Mouse (Mus musculus) CD8-positive naive resting alpha-beta T cell, adult 2 months (primary cell): ENCODE data around the gene Sugp1.
A peak's percentile ranks its signal among the peaks of the same experiment; 100 is the strongest.
"Not testable (repeated sequence)": the region's sequence is repeated elsewhere in the genome, so short reads cannot be mapped to it uniquely, and the experiment has no call there.

Source experiments
- DNase-seq, 2 experiments: peaks; one replicate each; pipeline ENCODE4 v3.0.0; 2022; ENCODE audit warnings: low read depth in 2 of 2, low spot score in 2 of 2

Sugp1 gene

DNA sequence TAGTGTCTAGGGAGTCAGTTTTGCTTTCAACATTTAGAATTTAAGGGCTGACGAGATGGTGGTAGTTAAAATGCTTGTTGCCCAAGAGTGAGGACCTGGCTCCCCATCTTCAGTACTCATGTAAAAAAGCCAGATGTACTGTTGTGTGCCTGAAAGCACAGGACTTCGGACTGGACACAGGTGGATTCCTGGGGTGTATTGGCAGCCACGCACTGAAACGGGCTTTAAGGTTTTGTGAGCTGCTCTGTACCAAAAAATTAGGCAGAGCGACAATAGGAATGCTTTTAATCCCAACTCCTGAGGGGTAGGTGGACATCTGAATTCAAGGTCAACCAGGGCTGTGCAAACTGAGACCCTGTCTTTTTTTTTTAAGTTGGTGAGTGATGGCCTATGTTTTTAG is 1.4 kb downstream of the Sugp1 start:
- DNase-seq: no peak

DNA sequence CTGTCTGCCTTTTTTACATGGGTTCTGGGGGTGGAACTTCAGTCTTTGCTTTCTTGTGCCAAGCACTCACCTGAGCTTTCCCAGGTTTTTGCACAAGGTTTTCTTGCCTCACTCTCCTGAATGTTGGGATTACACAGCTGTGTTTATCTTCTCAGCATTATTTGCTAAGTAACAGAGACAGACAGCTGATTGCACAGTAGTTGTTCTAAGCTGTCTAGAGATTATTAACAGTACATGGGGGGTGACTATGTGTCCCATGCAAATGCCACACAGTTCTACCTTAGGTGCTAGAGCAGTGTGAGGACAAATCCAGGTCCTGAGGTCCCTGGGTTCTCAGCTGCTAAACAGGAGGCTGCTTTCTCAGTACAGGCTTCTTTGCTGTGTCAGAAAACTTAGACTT is 7.0 kb downstream of the Sugp1 start:
- no peak for DNase-seq

DNA sequence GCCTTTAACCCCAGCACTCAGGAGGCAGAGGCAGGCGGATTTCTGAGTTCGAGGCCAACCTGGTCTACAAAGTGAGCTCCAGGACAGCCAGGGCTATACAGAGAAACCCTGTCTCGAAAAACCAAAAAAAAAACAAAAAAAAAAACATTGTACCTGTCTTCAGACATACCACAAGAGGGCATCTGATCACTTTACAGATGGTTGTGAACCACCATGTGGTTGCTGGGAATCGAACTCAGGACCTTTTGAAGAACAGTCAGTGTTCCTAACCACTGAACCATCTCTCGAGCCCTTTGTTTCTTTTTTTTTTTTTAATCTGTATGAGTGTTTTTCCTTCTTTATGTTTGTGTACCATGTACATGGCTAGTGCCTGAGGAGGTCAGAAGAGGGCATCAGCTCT is 7.8 kb downstream of the Sugp1 start:
- not testable (repeated sequence) for DNase-seq

DNA sequence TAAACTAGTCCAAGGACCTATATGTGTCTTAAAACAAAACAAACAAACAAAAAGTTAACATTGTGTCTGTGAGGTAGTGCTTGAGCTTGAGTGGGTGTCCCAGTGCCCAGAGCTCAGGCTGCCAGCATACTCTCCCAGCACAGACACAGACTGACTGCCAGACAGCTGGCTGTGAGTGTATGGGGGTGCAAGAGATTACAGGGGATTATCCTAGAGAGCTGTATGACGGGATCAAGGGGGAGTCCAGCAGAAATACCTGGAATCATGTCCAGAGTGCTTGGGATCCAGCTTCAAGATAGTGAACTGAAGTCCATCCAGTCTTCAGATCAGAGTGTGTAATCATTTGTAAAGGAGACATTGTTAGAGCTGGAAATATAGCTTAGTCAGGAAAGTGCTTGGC is 15.1 kb downstream of the Sugp1 start:
- no peak for DNase-seq

DNA sequence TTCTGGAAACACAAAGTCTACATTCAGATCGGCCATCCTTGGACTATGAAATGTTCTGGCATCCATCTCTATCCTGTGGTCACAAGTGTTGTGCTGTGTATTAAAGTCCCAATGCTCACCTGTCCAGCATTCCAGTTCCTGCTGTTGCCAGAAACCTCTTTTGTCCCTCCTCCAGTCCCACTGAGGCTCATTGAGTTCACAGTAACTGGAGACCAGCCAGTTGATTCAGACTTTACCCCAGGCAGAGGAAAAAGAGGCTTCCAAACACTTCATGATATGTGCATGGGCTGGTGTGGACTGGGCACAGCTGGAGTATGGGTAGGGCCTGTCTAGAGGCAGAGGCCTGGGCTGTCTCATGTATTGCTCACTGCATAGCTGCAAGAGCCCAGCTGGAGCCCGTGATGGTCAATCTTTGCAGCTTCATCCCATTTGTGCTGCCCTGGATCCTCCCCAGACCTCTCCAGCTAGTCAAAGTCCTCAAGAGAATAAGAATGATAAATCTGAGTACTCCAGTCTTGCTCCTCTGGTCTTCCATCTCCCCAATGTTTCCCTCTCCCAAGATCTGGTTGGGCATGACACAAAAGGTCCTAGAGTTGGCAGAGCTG is 29.3 kb downstream of the Sugp1 start:
- DNase-seq: no peak

DNA sequence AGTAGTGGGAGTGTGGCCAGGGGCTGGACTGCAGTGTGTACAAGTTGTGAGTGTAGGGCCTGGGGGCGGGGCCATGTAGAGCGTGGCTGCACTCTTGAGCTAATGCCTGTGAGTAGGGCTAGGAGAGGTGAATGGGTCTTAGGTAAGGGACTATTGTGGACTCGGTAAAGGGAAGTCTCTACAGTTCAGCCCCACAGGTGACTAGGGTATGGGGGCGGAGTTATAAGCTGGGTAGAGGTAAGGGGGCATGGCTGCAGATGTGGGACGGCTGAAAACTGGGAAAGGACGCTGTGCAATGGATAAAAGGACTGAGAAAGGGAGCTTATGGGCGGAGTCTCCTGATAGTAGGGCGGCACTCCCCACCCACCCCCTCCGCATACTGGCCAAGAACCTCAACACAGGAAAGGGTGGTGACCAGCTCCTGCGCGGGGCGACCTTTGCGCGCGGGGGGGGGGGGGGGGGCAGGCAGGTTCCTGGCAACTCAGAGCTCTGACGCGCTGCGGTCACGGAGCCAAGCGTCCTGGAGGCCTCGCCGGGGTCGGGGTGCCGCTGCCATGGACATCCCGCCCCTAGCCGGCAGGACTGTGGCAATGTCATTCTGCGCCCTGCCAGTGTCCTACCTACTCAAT is 29.9 kb downstream of the Sugp1 start, which contains the start of gene Tm6sf2:
Tm6sf2 (plus strand) TSS at position 484 of the 629 bp plus-strand sequence.
- DNase-seq: no peak

DNA sequence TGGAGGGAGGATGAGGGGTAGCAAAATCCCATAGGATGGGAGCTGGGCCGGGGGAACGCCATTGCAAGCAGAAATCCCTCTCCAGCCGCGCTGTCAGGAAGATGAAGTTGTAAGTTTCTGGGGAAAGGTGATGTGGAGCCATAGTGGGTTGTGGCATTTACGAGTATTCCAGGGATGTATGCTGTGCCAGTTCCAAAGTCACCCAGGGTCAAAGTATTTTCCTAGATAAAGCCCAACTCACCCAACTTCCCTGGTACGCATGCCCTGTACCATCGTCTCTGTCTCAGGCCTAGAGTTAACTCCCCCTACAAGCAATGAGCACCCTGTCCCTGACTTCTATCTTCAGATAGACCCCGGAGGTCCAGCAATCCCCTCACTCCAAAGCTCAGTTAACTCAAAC is 30.5 kb downstream of the Sugp1 start:
- no peak for DNase-seq

DNA sequence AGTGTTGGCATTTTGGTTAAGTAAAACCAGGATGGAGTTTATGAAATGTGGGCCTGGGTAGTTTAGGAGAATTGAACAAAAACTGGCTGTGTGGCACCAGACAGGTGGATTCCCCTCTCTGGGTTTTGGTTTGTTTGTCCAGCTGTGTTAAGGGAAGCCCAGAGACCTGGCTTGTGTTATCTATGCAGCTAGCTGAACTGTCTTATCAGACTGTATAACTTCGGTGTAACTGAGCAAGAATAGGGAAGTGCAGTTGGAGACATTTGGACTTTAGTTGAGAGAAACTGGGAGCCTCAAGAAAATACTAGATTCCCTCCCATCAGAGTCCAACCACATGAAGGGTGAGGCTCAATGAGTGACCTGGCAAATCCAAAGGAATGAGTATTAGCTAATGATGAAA is 31.1 kb downstream of the Sugp1 start:
- no peak for DNase-seq

DNA sequence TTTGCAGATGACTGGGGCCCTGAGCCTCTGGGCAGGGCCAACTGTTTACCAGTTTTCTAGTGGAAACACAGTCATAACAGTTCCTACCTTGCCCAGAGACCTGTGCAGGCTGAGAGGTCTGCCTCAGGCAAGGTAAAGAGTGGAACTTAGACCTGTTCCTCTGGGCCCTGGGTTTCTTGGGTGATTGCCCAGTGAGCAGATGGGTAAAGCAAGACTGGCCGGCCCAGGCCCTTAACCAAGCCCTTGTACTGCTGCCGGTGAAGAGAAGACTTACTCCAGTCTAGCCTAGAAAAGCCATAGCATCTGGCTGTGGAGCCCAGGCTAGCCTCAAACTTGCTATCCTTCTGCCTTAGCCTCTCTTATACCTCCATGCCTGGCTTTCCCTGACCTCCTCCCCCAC is 39.4 kb downstream of the Sugp1 start:
- DNase-seq: no peak

DNA sequence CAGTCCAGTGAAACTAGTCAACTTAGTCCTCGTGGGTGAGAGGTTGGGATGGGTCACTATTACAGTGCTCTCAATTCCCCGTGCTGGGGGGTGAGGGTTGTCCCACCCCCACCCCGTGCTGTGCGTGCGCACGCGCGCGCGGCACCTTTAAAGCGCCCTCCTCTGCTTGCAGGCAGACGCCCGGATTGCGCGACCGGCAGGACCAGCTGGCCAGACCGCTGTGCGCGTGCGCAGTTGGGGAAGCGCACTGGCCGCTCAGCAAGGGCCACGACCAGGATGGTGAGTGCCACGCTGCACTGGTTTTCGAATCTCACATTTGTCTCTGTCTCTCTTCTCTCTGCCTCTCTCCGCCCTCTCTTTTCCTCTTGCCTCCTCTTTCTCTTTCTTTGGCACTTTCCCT is 40.7 kb downstream of the Sugp1 start, which contains the start of gene Hapln4:
Hapln4 (plus strand) TSS at position 173 of the 400 bp plus-strand sequence.
- no peak for DNase-seq

DNA sequence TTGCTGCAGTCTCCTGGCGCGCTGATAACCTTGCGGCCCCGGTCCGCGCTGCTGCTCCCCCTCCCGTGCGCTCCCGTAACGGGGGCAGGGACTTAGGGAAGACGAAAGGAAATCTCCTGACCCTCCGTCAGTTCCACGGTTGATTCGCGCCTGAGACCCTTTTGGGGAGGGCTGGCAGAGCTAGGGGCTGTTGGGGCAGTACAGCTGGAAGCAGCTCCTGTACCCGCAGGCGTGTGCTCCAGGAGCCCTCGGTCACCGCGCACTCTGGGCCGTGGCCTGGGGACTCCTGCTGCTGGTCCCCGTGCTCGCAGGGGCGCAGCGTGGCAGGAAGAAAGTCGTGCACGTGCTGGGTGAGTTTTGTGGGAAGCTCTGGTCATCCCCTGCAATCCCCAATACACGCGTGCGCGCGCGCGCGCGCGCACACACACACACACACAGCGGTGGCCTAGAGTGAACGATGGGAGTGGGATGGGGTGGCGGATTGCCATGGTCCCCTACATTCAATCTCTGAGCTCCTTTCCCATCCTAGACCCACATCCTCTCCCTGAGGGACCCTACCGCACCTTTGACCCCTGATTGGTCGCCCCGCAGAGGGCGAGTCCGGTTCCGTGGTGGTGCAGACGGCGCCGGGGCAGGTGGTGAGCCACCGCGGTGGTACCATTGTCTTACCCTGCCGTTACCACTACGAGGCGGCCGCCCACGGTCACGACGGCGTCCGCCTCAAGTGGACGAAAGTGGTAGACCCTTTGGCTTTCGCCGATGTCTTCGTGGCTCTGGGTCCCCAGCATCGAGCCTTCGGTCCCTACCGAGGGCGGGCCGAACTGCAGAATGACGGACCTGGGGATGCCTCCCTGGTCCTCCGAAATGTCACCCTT is 41.8 kb downstream of the Sugp1 start:
- no peak for DNase-seq

DNA sequence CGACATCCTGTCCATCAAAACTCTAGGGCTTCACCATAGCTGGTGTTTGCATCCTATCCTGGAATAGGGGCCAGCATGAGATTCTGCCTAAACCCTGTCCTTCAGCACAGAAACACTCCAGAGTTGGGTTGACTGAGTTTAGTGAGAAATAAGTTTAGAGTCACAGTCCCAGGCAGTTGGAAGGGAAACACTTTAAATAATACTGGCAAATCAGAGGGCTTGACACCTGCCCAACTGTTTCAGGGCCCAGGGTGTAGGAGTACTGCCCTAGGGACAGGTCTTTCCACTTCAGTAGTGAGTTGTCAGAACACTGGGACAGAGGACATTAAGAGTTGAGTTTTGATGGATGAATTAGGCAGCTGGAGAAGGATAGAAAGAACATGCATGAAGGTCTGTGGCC is 43.5 kb downstream of the Sugp1 start:
- DNase-seq: no peak

DNA sequence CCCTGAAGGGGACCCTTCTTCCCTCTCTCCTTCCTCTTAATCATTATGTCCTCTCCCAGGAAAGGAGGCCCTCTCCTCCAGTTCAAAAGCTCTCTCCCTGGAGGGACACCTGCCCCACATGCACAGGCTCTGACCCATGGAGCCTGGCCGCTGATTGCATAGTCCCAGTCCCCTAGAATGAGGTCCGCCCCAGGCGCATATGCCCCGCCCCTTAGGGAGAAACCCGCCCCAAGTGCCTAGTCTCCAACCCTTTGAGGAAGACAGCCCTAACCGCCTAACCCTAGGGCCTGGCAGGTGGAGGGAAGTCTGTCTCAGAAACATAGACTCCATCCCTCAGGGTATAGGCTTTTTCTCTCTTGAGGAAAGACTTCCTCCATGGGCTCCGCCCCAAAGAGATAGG is 44.6 kb downstream of the Sugp1 start:
- no peak for DNase-seq

DNA sequence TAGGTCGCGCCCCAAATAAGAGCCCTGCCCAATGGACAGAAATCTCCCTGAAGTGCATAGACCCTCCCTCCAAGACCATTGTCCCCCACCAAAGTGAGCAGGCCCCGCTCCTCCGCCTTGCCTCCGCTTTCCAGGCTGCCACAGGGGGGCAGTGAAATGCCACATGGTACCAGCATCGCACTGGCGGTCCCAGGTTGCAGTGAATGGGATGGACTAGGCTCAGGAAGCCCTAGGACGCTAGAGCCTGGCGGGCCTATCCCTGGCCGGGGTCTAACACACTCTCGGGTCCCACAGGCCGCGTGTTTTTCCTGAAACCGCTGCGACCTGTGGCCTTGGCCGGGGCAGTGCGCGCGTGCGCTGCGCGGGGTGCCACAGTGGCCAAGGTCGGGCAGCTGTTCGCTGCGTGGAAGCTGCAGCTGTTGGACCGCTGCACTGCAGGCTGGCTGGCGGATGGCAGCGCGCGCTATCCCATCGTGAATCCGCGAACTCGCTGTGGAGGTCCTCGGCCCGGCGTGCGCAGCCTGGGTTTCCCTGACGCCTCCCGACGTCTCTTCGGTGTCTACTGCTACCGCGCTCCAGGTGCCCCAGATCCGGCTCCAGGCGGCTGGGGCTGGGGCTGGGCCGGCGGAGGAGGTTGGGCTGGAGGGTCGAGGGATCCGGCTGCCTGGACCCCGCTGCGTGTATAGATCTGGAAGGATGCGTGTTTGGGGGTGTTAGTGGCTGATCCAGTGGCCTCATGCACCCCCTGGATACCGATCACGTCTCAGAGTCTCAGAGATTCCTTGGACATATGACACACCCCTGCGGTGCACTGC is 45.4 kb downstream of the Sugp1 start:
- DNase-seq: no peak

DNA sequence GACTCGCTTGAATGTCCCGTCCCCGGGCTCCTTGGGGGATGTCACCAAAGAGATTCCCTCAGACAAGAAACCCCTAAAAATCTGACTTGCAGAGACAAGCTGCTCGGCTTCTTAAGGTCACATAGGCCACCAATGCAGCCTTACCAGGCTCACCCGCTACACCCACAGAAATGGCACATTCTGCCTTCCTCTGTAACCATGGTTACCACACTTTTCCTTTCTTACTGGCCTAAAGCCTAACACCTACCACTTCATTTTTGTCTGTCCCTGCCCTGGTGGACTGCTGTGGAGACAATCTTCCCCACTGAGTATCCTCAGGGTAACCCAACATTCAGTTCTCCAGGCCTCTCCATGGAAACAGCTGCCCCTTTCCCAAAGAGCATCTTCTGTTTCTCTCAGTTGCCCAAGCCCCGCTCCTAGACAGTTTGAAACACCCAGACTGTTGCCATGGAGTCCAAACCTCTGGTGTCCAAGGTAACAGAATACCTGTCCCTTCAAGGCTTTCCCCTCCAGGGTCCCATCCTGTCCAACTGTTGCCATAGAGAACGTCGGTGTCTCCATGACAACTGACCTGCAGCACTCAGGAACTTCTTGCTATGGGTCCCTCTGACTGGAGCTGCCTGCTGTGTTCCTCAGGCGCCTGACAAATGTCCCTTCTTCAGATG is 46.8 kb downstream of the Sugp1 start:
- no peak for DNase-seq

DNA sequence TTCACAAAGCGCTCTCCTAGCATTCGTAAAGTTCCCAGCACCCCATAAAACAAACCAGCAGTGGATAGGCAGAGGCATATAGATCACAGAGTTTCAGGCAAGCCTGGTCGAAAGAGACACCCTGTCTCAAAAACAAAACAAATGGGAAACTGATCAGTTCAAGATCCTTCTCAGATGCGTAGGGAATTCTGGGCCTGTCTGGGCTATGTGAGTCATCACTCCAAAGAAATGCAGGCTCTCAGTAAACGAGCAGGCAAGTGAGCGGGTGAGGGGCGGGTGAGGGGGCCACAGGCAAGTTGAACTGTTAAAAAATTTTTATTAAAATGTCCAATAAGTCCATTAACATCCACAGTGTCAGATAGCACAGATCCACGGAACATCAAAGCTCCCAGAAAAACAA is 50.2 kb downstream of the Sugp1 start:
- DNase-seq: no peak

DNA sequence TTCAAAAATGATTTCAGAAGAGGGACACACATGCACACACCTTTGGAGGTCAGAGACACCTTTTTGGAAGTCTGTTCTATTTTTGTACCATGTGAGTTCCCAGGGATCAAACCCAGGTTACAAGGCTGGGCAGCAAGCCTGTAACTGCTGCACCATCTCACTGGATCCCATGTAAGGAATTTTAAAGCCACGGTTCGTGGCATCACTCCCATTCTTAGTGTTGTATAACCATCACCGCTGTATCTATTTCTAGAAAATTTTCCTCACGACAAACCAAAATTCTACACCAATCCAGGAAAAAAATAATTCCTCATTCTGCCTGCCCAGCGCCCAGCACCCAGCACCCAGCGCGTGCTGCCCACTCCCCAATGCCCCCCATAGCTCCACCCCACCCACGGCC is 56.7 kb downstream of the Sugp1 start:
- DNase-seq: no peak

DNA sequence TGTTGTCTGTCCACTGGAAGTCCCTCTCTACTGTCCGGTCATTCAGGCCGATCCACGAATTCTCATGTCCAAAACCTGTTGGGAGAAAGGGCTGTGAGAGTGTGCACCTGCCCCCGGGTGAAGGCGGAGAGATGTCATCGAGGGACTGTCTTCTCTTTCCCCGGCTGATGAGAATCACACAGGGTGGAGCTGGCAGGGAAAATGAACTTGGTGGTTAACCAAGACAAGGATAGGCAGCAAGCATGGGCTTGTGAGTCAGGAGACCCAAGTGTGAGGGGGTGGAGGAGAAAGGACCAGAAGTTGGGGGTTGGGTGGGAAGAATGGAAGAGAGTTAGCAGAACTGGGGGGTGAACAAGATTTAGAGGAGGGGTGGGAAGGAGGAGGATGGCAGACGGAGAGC is 57.6 kb downstream of the Sugp1 start:
- no peak for DNase-seq

DNA sequence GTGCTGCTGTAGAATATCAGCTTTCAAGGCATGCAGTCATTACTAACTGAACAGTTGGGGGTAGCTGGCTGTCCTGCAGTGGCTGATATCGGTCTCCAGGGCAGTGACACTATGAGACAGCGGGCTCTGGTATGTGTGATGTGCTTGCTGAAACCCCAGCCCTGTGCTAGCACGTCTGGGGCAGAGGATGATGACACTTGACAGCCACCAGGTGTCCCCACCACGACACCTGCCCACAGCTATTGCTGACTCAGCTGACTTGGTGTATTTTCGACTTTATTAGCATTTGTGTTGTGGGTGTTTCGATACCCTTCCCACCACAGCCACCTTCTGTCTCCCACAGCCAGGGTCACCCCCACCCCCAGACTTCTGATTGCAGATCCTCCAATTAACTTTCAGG is 61.9 kb downstream of the Sugp1 start:
- DNase-seq: peak; percentile 35 to 58

DNA sequence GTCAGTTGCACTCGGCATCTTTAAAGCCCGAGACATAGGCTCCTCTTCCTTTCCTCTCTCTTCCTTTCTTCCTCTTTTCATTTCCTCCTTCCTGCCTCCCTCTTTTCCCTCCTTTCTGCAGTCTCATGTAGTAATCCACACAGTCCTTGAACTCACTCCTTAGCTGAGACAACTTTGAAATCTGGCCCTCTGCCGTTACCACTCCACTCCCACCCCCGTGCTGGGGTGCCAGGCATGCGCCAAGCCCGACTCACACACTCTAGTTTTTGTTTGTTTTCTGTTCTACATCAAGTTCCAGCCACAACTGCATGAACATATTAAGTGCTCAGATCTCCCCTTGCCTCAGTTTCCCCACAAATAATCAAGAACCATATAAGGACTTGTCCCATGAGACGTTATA is 62.3 kb downstream of the Sugp1 start:
- DNase-seq: no peak

DNA sequence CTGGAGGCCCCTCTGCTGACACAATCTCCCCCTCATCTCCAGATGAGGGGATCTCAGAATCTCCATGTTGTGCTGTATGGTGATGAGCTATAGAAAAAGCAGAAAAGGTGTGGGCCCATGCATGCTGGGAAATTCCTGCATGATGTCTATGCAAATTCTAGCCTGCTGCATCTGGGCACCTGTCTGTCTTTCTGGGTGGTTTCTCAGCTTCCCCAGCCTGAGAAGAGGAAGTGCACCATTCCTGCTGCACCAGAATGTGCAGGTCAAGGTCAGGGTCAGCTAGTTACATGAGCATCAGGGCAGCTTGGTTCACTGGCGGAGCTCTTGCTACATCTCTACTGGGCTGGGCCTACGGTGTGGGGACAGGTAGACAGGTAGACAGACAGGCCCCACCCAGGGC is 67.8 kb downstream of the Sugp1 start:
- DNase-seq: no peak
